Mouse (Mus musculus): Measurements from ENCODE around the gene Mindy2.
"Not testable (repeated sequence)": the region's sequence is repeated elsewhere in the genome, so short reads cannot be mapped to it uniquely, and the experiment has no call there.

Mindy2 gene

DNA sequence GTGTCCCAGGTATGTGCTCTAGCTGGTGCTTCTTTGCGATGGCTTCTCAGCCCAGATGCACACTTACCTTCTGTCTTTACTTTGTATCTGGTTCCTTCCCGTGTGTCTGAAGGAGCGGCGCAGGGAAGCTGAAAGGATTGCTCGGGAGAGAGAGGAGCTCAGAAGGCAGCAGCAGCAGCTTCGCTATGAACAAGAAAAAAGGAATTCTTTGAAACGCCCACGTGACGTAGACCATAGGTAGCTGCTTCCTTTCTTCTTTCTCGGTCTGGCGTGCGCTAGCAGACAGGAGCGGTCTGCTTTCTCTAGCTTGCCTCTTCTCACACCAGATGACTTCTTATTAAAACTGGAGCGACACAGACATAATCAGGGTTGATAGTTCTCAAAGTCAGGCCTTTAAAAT is 72.3 kb downstream of the Mindy2 start:
- no peak for DNase-seq (ENCODE audit: low read depth, low spot score)

DNA sequence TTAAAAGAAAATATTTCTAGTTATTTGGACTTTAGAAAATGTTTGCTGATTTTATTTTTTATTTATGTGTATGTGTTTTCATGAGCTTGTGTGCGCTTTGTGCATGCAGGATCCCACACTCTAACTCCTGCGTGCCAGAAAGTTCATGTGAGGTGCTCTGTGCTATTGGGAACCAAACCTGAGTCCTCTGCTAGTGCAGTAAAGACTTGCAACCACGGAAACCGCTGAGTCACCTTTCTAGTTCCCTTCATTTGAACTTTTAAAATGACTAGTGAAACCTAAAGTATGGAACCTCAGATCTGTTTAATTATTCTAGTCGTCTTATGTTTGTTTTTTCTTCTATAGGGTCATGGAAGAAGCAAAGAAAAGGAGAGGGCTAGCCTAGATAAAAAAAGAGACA is 76.0 kb downstream of the Mindy2 start:
- DNase-seq (ENCODE audit: low read depth, low spot score): no peak

DNA sequence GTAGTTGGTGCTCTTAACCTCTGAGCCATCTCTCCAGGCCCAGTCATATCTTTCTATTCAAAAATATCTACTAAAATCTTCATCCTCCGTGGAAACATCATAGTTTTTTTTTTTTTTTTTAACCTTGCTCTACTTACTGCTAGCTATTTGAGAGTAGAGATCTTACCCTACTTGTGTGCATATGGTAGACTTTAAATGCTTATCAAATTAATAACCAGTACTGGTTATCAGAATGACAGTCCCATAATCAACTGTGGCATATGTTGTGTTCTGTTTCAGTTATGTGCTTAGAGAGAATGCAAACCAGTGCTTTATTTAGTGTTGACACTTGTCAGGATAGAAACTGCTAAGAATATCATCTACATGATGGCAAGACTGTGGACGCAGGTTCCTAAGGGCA is 78.9 kb downstream of the Mindy2 start:
- DNase-seq (ENCODE audit: low read depth, low spot score): no peak

DNA sequence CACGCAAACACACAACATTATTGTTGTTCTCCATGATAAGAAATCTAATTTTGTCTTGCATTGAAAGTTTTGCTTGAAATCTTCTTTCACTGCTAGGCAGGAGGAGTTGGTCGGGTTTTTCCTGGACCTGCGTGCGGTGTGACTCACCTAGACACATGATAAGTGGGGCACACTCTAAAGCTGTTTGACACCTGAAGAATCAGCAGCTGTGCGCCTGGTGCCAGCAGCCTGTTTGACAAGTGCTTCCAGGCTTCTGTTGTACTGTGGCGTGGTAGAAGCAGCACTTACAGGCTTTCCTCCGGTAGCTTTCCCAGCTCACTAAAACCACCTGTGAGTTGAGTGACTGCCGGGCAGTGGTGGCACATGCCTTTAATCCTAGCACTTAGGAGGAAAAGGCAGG is 86.6 kb downstream of the Mindy2 start:
- no peak for DNase-seq (ENCODE audit: low read depth, low spot score)

DNA sequence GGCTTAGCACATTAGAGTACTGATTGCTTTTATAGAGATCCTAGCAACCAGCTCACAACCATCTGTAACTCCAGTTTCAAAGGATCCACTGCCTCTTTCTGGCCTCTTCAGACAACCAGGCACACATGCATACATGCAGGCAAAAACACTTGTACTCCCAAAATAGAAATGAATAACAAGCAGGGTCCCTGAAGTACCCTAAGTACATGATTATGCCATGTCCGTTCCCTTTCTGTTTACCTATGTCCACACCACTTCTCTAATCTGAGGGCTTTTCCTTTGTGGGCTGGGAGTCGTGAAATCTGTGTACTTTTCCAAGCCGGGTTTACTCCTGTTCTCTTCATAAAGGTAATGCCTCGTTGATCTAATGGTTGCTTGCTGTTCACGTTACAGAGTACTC is 89.3 kb downstream of the Mindy2 start:
- no peak for DNase-seq (ENCODE audit: low read depth, low spot score)

DNA sequence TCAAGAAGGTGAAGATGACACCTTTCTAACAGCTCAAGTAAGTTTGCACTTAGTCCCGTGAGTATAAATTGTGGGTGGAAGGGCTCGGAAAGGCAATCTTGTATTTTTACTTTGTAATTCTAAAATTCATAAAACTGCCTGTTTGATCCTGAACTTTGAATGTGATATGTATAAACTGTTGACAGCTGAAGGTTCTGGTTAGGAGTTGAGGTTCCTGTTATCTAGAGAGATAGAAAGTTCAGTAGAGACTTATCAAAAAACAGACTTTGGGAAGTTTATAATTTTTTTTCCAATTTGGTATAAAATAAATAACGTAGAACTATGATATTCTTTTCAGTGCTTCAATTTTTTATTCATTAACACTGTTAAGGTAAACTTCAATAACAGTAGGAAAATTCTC is 94.1 kb downstream of the Mindy2 start:
- DNase-seq (ENCODE audit: low read depth, low spot score): no peak

DNA sequence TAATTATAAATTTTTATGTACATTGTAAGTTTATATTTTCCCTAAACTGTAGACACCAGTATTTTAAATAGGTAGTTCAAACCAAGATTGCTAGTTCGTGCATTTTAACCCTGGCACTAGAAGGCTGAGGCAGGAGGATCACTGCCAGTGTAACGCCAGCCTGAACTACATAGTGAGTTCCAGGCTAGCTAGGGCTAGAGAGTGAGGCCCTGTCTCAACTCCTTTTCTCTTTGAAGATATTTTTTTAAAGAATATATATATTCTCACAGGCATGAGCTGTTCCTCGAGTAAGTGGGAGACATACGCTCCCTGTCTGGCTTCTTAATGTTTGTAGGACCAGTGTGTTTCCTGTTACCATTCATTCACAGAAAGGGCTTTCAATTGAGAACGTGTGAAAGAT is 100.2 kb downstream of the Mindy2 start:
- DNase-seq (ENCODE audit: low read depth, low spot score): no peak

DNA sequence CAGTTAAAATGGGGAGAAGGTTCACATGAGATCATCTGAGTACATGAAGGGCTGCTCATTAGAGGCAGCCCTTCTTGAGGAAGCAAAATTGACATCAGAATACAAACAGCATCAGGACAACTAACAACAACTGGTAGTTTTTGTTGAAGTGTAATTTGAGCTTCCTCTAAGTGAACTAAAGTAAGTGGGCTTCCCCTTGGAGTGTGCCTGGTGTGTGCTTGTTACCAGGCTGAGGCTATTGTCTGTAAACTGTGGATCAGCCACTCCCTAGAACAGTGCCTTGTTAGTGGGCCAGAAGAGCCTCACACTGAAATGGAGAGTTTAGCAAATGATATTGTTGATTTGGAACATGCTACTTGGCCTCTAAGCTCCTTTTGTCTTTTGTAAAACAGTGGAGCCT is 101.5 kb downstream of the Mindy2 start:
- no peak for DNase-seq (ENCODE audit: low read depth, low spot score)

DNA sequence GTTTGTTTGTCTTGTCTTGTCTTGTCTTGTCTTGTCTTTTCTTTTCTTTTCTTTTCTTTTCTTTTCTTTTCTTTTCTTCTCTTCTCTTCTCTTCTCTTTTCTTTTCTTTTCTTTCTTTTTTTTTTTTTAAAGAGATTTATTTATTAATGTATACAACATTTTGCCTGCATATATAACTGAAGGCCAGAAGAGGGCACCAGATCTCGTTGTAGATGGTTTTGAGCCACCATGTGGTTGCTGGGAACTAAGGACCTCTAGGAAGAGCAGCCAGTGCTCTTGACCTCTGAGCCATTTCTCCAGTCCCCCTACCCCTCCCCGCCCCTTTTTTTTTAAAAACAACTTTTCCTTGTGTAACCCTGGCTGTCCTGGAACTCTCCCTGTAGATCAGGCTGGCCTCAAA is 104.7 kb downstream of the Mindy2 start:
- not testable (repeated sequence) for DNase-seq (ENCODE audit: low read depth, low spot score)

DNA sequence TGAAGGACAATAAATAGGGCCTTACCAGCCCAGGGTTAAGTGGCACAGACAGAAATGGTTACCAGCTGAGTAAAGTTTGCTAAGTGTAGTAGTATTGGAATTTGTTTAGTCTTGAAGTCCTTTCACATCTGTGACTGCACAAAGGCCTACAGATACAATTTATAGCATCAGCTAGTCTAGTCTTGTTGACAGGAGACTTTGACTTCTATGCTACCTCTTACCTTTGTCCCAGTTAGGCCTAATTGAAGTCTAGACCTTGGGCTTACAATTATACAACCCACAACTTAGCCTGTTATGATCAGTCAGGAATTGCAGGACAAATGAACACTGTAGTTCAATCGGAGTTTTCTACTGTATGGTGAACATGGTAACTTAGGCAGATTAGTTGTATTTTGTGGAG is 105.5 kb downstream of the Mindy2 start:
- no peak for DNase-seq (ENCODE audit: low read depth, low spot score)

Measured in brain, embryonic 18.5 days (tissue).